Mouse (Mus musculus) skeletal muscle tissue, adult 2 months (tissue): ENCODE data around the gene Ctbp2.

Experiments
- DNase-seq: peaks from one replicate; pipeline ENCODE4 v3.0.0-alpha.2; 2012; ENCODE audit warnings: low read depth, low spot score

Gene Ctbp2

DNA sequence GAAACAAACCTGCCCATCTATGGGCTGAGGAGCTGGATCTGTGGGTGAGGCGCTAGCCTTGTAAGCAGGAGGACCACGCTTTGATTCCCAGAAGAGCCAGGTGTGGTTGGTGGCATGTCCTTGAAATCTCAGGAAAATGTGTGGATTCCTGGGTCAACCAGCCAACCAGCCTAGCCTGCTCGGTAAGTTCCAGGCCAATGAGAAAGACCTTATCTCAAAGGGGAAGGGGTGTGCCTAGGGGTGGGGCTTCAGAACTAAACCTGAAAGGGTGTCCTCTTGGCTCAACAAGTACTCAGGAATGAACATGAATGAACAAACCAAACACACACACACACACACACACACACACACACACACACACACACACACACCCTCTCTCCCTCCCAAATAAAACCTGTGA, 82.4 kb downstream of the Ctbp2 start:
- no peak for DNase-seq

GRCm38 (mm10) chr7:133040688-133041345, 83.3 kb downstream of the Ctbp2 start:
- no peak for DNase-seq

DNA sequence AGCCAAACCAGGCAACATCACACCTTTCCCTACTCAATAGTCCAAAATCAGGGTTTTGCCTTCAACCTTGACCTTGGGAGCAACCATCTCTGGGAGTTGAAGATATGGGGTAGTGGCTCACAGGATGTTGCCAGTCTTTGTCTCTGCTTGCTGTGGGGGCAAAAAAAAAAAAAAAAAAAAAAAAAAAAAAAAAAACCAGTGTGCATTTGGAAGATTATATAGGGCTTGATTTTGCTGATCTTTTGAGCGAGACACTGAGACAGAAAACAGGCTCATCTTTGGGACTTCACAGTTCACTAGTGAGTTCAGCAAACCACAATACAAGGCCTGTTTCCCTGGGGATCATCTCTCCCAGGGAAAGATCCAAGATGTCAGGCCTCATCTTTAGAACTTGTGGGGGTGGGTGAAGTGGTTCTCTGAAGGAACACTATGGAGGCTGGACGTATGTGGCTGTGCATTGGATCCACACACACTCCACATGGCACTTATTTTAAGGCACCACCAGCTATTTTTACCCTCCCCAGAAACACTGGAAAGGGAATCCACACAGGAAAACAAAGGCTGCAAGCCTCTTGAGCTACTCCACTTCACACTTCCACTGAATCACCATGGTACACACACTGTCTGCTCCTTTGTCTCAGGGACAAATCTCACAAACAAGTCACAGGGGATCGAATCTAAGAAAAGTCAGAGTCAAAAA, 84.4 kb downstream of the Ctbp2 start:
- DNase-seq: no peak

- DNase-seq: no peak
Measured at GRCm38 (mm10) chr7:133037618-133038017, 86.5 kb downstream of the Ctbp2 start.

DNA sequence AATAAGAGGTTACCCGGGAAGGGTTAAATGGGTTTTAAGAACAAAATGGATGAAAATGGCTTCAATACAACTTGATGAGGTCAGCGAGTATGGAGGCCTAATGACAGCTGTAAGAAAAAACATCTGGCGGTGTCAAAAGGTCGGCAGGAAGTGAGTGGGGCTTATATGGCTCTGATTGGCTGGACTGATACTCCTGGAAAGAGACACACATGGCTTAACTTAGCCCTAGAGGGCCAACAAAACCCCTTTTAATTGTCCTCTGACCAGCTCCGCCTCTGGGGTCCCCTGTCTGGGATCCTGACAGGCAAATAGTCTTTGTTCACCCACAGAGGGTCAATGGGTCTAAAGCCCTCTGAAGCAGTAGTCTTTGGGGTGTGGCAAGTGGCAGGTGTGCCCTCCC, 86.9 kb downstream of the Ctbp2 start:
- DNase-seq: no peak

- no peak for DNase-seq
Measured at GRCm38 (mm10) chr7:133035901-133036300, 88.3 kb downstream of the Ctbp2 start.

- DNase-seq: peak; percentile 55
Measured at GRCm38 (mm10) chr7:133032589-133033203, 91.5 kb downstream of the Ctbp2 start.

DNA sequence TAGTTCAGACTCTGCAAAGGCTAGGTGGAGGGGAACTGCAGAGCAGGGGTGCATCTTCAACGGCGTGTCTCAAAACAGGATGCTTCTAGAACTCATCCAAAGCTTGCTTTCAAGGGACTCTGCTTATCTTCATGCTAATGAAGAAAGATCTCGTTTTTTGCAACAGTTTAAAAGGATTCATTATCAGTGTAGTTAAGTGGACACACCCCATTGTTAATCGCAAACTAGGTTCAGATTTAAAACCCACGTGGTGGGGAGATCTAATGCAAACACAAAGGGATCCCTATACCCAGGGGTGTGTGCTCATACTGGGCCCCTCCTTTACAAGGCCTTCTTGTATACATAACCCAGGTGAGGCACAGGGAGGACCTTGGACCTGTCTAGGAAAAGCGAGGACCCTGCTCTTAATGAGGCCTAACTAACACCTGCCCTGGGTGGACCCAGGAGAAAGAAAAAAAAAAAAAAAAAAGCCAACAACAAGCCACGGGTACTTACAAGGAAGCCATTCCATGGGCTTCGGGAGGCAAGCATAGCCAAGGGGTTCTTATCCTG, 94.6 kb downstream of the Ctbp2 start:
- no peak for DNase-seq

DNA sequence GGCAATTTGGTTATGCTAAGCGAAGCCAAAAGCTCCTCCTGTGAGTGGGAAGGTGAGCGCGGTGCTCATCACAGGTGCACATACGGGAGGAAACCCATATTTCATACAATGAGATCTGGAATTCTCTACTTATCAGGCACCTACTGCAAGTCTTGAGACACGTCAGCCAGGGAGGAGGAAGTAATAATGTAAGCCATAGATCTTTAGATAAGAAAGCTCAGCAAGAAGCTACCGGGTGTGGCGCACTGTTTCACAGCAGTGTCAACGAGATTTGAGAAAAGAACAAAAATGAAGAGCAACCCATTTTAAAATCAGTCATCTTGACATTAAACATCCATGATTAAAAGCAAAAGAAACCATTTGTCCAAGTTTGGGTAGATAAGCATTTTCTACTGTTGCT, 95.2 kb downstream of the Ctbp2 start:
- DNase-seq: no peak

DNA sequence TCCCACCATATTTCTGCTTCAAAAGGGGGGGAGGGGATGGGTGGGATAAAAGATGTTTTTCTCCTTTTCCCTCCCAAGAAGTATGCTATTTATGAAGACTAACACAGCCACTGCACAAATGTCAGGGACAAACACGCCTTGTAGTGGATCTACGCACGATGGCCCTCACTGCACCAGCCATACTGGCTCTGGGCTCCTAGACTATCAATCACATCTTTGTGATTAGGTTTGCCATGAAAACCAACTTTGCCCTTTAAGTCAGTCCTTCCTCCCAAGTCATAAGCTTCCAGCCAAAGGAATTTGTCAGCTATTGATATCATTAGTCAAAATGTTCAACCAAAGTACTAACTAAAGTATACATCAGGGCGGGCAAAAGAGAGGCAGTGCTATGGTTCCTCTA, 96.2 kb downstream of the Ctbp2 start:
- no peak for DNase-seq

DNA sequence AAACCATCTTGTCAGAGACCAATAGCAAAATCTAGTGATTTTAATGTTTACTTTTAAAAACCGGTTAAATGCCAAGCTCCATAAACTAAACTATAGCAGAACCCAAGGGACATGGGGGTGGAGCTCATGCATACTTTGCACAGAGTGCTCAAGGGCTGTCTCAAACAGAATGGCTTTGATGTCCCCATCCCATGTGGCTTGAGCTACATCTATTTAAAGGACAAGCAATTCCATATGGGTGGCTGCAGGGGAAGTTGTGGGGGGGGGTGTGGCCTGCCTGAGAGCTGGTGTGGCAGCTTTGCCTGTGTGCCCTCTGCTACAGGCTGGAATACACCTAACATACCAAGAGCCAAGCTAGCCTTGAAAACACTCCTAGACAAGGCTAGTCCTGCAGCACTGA, 99.5 kb downstream of the Ctbp2 start:
- DNase-seq: no peak

DNA sequence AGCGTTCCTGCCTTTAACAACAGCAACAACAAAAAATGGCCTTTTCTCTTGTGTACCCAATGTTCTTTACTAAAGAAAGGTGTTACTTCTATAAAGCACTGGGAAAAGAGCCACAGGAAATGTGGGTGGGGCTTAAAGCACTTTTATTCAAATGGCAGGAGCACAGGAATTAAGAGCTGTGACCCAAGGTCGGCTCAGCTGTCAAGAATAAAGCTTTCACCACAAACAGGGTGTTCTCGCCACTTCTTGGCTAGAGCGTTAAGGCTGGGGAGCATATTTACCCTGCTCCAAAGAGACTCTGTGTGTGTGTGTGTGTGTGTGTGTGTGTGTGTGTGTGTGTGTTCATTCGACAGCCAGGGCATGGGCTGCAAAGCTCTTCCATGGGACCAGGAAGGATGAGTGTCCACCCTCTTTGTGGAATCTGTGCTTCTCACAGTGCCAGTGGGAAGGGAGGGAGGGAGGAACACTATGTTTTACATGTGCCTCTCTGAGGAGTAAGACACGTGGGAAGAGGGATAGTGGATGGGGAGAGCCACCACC, 104.6 kb downstream of the Ctbp2 start:
- DNase-seq: no peak

DNA sequence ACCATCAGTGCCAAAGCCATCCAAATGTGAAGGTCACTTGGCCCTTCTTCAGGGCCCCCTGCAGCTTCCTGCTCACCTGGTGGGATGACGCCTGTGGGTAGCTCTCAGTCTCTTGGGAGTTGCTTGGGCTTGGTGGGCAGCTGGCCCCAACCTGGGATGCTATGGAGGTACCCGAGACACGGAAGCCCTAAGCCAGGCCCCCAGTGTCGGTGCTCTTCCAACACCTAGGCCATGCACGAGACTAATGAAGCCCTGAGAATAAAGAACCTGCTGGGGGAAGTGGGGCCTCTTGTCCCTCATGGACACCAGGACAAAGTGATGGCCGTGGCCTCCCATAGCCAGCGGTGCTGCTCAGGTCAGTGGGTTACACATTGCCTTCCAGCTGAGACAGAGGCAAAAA, 105.2 kb downstream of the Ctbp2 start:
- DNase-seq: no peak

- DNase-seq: no peak
Measured at GRCm38 (mm10) chr7:133015416-133016070, 108.6 kb downstream of the Ctbp2 start.

GRCm38 (mm10) chr7:133014631-133015030, 109.5 kb downstream of the Ctbp2 start:
- no peak for DNase-seq

DNA sequence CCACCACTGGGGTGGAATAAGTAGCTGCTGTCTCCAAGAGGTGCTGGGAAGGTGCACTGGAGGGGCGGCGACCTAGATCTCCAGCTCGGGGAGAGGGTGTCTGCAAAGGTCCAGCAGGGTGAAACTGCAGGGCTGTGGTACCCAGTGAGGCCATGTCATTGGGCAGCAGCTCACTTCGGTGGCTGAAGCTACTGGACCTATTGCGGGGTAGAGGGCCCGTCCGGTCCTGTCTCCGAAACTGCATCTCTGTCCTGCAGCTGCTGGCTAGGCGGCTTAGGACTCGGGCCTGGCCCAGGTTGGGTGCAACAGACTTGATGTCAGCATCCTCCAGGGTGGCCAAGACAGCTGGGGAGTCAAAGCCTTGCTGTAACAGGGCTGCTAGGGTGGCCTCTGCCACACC, 110.2 kb downstream of the Ctbp2 start:
- no peak for DNase-seq

DNA sequence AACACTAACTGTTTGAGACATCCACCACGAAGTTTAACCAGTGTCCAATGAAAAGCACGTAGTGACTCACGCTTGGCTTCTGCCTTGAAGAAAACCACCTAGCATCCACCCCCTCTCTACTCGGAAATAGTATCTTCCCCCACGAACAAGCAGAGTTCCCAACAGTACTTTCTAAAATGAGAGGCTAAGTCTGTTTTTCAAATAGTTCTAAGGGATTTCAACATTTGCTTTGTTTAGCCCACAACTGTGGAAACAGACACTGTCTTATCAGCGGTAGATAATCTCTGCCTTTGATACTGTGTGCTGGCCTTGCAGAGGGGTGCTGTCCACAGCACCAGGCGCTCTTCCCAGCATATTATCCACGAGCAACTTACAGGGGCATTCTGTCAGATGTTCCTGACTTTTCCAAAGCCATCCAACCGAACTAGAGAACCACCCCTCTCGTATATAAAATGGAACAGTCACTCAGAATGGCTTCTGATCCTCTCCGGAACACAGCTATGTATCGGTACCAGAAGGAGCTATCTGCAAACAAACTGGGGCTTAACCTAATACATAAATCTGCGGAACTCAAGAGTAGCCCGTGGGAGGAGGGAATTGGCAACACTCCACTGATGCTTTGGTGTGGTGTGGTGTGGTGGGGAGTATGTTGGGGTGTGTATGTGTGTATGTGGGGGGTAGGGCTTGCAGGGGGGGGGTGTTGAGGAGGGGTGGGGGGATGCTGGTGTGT, 111.4 kb downstream of the Ctbp2 start:
- DNase-seq: no peak

DNA sequence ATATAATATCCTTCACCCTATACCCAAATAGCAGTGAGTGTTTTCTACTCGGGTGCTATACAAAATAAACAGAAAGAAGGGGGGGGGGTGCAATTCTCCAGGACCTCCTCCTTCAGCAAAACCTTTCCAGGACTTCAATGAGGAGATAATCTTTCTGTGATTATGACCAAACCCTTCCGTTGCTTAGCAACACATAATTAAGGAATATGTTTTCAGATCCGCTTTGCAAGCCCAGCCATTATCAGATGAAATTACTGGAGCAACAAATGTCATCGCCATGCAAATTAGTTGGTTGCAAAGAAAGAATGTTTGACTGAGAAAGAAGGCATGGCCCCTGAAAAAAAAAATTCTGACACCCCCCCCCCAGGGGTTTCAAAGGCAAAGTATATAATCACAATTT, 112.5 kb downstream of the Ctbp2 start:
- DNase-seq: no peak

- no peak for DNase-seq
Measured at GRCm38 (mm10) chr7:133011191-133011590, 113.0 kb downstream of the Ctbp2 start.

GRCm38 (mm10) chr7:133010477-133010876, 113.7 kb downstream of the Ctbp2 start:
- no peak for DNase-seq

GRCm38 (mm10) chr7:133009676-133010075, 114.5 kb downstream of the Ctbp2 start:
- no peak for DNase-seq
